Comparison of ENCODE assay signal across 8 mouse cellular contexts in genomic region chr7:19749389-19750216, GRCm38 (mm10). TPM values are rescaled to one million over a fixed set of nuclear protein-coding genes. Genes with fewer than 3 reads are reported as not detected.
DNase-seq lines count a peak whose midpoint lies in the region; ATAC-seq lines count a peak whose summit lies in the region.

No protein-coding gene starts in this region.

- H3K36me3 ChIP-seq in intestine, embryonic 14.5 days (ENCODE audit: control insufficient read depth, insufficient read depth, low read length): peaks cover 3% of the 10 kb centered on the region

- H3K4me2 ChIP-seq in intestine, embryonic 14.5 days (ENCODE audit: low read length): peak overlapping the region; percentile 69

- DNase-seq in adrenal gland, adult 18-20 months (ENCODE audit: low spot score in 2 of 2): peak; percentile 97 to 99
- DNase-seq in embryo, embryonic 11 days: peak; percentile 99
- peak; percentile 93 for DNase-seq in gastrocnemius, postnatal 25 days
- DNase-seq in intestine, embryonic 14.5 days (ENCODE audit: low spot score): peak; percentile 100
- peak; percentile 94 to 96 for DNase-seq in left cerebral cortex, postnatal 14 days (ENCODE audit: low spot score in 2 of 2)
- peak; percentile 98 for DNase-seq in mesoderm, embryonic 11.5 days (ENCODE audit: low read depth, low spot score)
- DNase-seq in right cerebral cortex, postnatal 36 days (ENCODE audit: low spot score in 2 of 2): peak; percentile 85 to 89
- peak; percentile 99 for DNase-seq in yolk sac, embryonic 10.5 days (ENCODE audit: low spot score)

- H3K9ac ChIP-seq in intestine, embryonic 14.5 days (ENCODE audit: low read length): peak overlapping the region; percentile 76

- peak; percentile 92 for ATAC-seq in intestine, embryonic 14.5 days (replicated peaks; ENCODE audit: low FRiP score, low TSS enrichment, low read depth)

- peaks cover 43% of the 10 kb centered on the region for H3K4me1 ChIP-seq in intestine, embryonic 14.5 days (replicated peaks; ENCODE audit: control insufficient read depth, insufficient read depth, low read length)

- 0 out of 2 replicates have a peak, but pooled peaks cover 3% of the 10 kb centered on the region for H3K9me3 ChIP-seq in intestine, embryonic 14.5 days (ENCODE audit: control insufficient read depth, low read length)

- peak overlapping the region; percentile 90 for H3K27ac ChIP-seq in intestine, embryonic 14.5 days (ENCODE audit: low read depth)

- under 1% methylated on average over 46 of the region's 46 CpGs for WGBS in intestine, embryonic 14.5 days

- H3K27me3 ChIP-seq in intestine, embryonic 14.5 days (replicated peaks; ENCODE audit: control insufficient read depth, insufficient read depth, low read length): no peaks in the 10 kb centered on the region

- intact Hi-C loops in left cerebral cortex, postnatal 14 days (cut with DNase I): loop anchor here (2.0 kb wide), 1 partner anchor 41 kb away; no protein-coding TSS in a partner anchor

- H3K4me3 ChIP-seq in intestine, embryonic 14.5 days (ENCODE audit: low read depth, low read length): peak overlapping the region; percentile 81

RNA-seq across cellular contexts. Expression of gene Nectin2, which starts 0.7 kb away (rescaled TPM):
- total RNA-seq in adrenal gland, adult 18-20 months (2021): 100 to 1,000 TPM in 1 of 2 experiments, 10 to 100 TPM in 1; 76.9 to 105 TPM
- total RNA-seq in gastrocnemius, postnatal 25 days (2021): 1 to 10 TPM; 2.1 to 3.9 TPM
- 136 TPM in 2 replicates for polyA plus RNA-seq in intestine, embryonic 14.5 days (2014; fragmentation: Nextera tagmentation; extraction: Ambion mirVana)
- total RNA-seq in left cerebral cortex, postnatal 14 days (2021): 10 to 100 TPM; 11.6 to 15.2 TPM

RNA-seq across cellular contexts. Expression of gene Bcam, which starts 21.2 kb away (rescaled TPM):
- 10 to 100 TPM; 43.2 to 53.2 TPM for total RNA-seq in adrenal gland, adult 18-20 months (2021)
- total RNA-seq in gastrocnemius, postnatal 25 days (2021): 10 to 100 TPM; 25.3 to 33.9 TPM
- polyA plus RNA-seq in intestine, embryonic 14.5 days (2014; fragmentation: Nextera tagmentation; extraction: Ambion mirVana): 89.6 and 93.4 TPM in 2 replicates
- total RNA-seq in left cerebral cortex, postnatal 14 days (2021): 10 to 100 TPM; 10.7 to 11.0 TPM

RNA-seq across cellular contexts. Expression of gene Tomm40, which starts 34.4 kb away (rescaled TPM):
- total RNA-seq in adrenal gland, adult 18-20 months (2021): 100 to 1,000 TPM; 123 to 126 TPM
- 10 to 100 TPM; 45.1 to 45.4 TPM for total RNA-seq in gastrocnemius, postnatal 25 days (2021)
- polyA plus RNA-seq in intestine, embryonic 14.5 days (2014; fragmentation: Nextera tagmentation; extraction: Ambion mirVana): 143 and 174 TPM in 2 replicates
- total RNA-seq in left cerebral cortex, postnatal 14 days (2021): 100 to 1,000 TPM; 104 to 120 TPM

RNA-seq across cellular contexts. Expression of gene Cblc, which starts 47.0 kb away (rescaled TPM):
- under 1 TPM in 1 of 2 experiments, not detected in 1; 0.64 TPM for total RNA-seq in adrenal gland, adult 18-20 months (2021)
- not detected for total RNA-seq in gastrocnemius, postnatal 25 days (2021)
- 13.5 and 14.0 TPM in 2 replicates for polyA plus RNA-seq in intestine, embryonic 14.5 days (2014; fragmentation: Nextera tagmentation; extraction: Ambion mirVana)
- total RNA-seq in left cerebral cortex, postnatal 14 days (2021): not detected

RNA-seq across cellular contexts. Expression of gene Apoe, which starts 50.6 kb away (rescaled TPM):
- total RNA-seq in adrenal gland, adult 18-20 months (2021): 1,000 to 10,000 TPM; 1,225 to 1,306 TPM
- total RNA-seq in gastrocnemius, postnatal 25 days (2021): 100 to 1,000 TPM in 1 of 2 experiments, 10 to 100 TPM in 1; 53.5 to 108 TPM
- polyA plus RNA-seq in intestine, embryonic 14.5 days (2014; fragmentation: Nextera tagmentation; extraction: Ambion mirVana): 227 and 233 TPM in 2 replicates
- 1,000 to 10,000 TPM; 1,873 to 2,039 TPM for total RNA-seq in left cerebral cortex, postnatal 14 days (2021)

Comparison
In these comparisons a context has a peak if more than half of its experiments do, and no peak if none do; other contexts are left out.
1. Peak in every context shown above with its lines: DNase-seq, ATAC-seq, H3K4me3 ChIP-seq and H3K27ac ChIP-seq.
2. RNA of gene Nectin2, which starts 0.7 kb away (total RNA-seq): 76.9 to 105 TPM in adrenal gland, adult 18-20 months; 11.6 to 15.2 TPM in left cerebral cortex, postnatal 14 days and 2.1 to 3.9 TPM in gastrocnemius, postnatal 25 days; every median in the first group is over 4 times any median in the second.